Mouse (Mus musculus) hematopoietic stem cell, adult 5-6 weeks (primary cell): Measurements from ENCODE around the gene Inca1. TPM values are rescaled to one million over a fixed set of nuclear protein-coding genes. Genes with fewer than 3 reads are reported as not detected.

Experiments
- ATAC-seq, 2 experiments: fragments of 125-278 bp in 1 of 2; replicated peaks in 1 of 2; 2 replicates each; pipeline ENCODE4 v1.8.0; 2016 to 2017; ENCODE audit warnings: inconsistent platforms in 2 of 2, mild to moderate bottlenecking in 2 of 2, moderate number of reproducible peaks in 2 of 2, low read depth in 1 of 2, moderate TSS enrichment in 1 of 2; ENCODE audit not compliant: low FRiP score in 2 of 2, poor library complexity in 2 of 2, severe bottlenecking in 2 of 2, insufficient read depth in 1 of 2, low TSS enrichment in 1 of 2
- total RNA-seq: library from RNA; stranded (forward); fragments of 172-1452, 232-1000 nt; gene quantifications from 2 replicates; pipeline ENCODE4 v1.2.3, GENCODE M21; 2017

Gene Inca1
- 0.25 TPM in 1 of 2 replicates, not detected in the other for total RNA-seq

GRCm38 (mm10) chr11:70699722-70700556 lies at the start of gene Inca1, which contains the start of gene Kif1c:
TSS of gene Inca1 (minus strand) at chr11:70700155.
TSS of gene Kif1c (plus strand) at chr11:70700548.
- peak; percentile 98 for ATAC-seq

- no peak for ATAC-seq
These were observed 48.1 kb upstream of the Inca1 start for GRCm38 (mm10) chr11:70747876-70748545.

- no peak for ATAC-seq
These were observed 45.7 kb upstream of the Inca1 start for GRCm38 (mm10) chr11:70745636-70746035.

GRCm38 (mm10) chr11:70742581-70743459 lies 42.9 kb upstream of the Inca1 start:
- ATAC-seq, result no peak

GRCm38 (mm10) chr11:70742117-70742516 lies 42.2 kb upstream of the Inca1 start:
- ATAC-seq, result no peak

- ATAC-seq, result no peak
These were observed 41.6 kb upstream of the Inca1 start for GRCm38 (mm10) chr11:70741603-70742002.

GRCm38 (mm10) chr11:70737749-70738148 lies 37.8 kb upstream of the Inca1 start:
- peak; percentile 69 to 83 for ATAC-seq

- no peak for ATAC-seq
These were observed 33.3 kb upstream of the Inca1 start for GRCm38 (mm10) chr11:70733256-70733655.

GRCm38 (mm10) chr11:70731178-70731577 lies 31.2 kb upstream of the Inca1 start:
- ATAC-seq, result no peak

GRCm38 (mm10) chr11:70730427-70731038 lies 30.6 kb upstream of the Inca1 start:
- no peak for ATAC-seq

GRCm38 (mm10) chr11:70727385-70727784 lies 27.4 kb upstream of the Inca1 start:
- no peak for ATAC-seq

GRCm38 (mm10) chr11:70726585-70726984 lies 26.6 kb upstream of the Inca1 start:
- ATAC-seq, result no peak

GRCm38 (mm10) chr11:70724706-70725105 lies 24.8 kb upstream of the Inca1 start:
- ATAC-seq, result no peak

- no peak for ATAC-seq
These were observed 21.1 kb upstream of the Inca1 start for GRCm38 (mm10) chr11:70721072-70721471.

GRCm38 (mm10) chr11:70720567-70720966 lies 20.6 kb upstream of the Inca1 start:
- peak; percentile 93 to 98 for ATAC-seq

- no peak for ATAC-seq
These were observed 18.5 kb upstream of the Inca1 start for GRCm38 (mm10) chr11:70718481-70718880.

GRCm38 (mm10) chr11:70715832-70716231 lies 15.9 kb upstream of the Inca1 start:
- ATAC-seq, result no peak
